Mouse (Mus musculus): ENCODE measurements around the gene Tigd3.
"Not testable (repeated sequence)": the region's sequence is repeated elsewhere in the genome, so short reads cannot be mapped to it uniquely, and the experiment has no call there.

Gene Tigd3

DNA sequence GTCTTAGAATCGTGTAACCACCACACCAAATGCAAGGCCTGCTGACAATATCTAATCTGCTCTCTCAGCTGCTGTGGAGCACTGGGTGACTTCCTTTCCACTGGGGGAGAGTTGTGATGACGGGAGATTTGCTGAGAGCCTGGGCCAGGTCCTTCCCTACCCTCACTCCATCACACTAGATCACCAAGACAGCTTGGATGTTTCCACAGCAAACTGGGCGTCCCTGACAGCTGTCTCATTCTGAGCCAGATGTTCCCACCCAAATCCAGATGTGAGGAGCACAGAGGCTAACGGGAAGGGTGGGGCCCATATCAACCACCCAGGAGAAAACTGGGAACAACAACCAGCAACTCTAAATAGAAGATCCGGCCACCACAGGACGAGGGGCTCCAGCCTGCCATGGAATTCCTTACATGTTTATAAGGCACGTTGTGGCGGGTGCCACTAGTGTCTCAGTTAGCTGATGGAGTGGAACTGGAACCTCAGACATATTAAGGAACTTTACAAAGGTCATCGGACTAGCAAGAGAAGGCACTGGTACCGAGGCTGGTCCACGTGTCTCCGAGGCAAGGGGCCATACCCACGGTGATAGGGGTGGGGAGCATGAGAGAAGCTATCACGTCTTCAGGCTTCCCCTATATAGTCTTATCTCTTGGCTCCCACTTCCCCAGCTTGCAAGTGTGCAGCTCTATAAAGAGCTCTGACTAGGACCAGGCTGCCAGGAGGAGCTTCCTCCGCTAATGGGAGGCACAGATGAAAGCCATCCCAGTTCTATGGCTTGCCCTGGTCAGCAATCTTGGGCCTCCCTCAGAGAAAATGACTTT lies 28.4 kb upstream of the Tigd3 start:
- no peak for DNase-seq (ENCODE audit: extremely low read depth, insufficient read length, low spot score)

GRCm38 (mm10) chr19:5921715-5922114 lies 27.8 kb upstream of the Tigd3 start:
- DNase-seq (ENCODE audit: extremely low read depth, insufficient read length, low spot score) = no peak

- DNase-seq (ENCODE audit: extremely low read depth, insufficient read length, low spot score) = no peak
Observed at GRCm38 (mm10) chr19:5913007-5913719, 19.2 kb upstream of the Tigd3 start, which contains the start of gene Dpf2. Gene Dpf2, minus strand, starts transcription at chr19:5913010.

DNA sequence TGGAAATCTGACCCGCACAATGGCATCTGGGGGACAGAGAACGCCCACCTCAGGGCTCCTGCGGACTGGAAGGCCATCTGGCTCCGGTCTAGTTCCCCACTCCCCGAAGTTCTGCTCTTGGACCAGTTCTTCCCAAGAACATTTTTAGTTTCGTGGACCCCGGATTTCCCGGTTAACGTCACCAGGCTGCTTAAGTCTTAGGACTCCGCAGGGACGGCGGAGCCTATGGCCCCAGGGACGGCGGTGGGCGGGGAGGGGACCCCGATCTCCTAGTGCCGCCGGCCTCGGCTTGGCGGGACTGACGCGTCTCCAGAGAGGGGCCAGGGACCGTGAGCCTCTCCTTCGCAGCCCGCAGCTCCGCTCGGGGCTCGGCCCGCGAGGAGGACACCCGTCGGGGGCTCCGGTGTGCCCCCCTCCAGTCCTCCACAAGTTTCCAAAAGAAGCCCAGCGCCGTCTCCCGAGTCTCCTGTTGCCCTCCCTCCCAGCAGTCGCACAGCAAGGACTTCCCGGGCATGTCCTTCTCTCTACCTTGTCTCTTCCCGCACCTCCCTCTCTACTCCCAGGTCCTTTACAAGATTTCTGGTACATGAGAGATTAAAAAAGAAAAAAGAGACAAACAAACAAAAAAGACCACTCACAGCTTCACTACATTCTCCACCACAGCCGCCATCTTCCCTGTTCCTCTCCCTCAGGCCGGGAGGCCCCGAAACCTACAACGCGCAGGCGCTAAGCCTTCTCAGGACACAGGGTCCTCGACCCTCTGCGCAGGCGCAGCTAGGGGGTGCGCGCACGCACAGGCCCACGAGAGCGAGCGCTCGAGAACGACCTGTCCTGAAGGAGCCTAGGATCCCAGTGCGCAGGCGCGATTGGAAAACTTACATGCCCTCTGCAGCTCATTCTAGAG lies 18.4 kb upstream of the Tigd3 start:
- peak; percentile 99 for DNase-seq (ENCODE audit: extremely low read depth, insufficient read length, low spot score)

- DNase-seq (ENCODE audit: extremely low read depth, insufficient read length, low spot score) = no peak
Observed at GRCm38 (mm10) chr19:5911430-5912102, 17.6 kb upstream of the Tigd3 start.

GRCm38 (mm10) chr19:5910221-5910620 lies 16.3 kb upstream of the Tigd3 start:
- no peak for DNase-seq (ENCODE audit: extremely low read depth, insufficient read length, low spot score)

DNA sequence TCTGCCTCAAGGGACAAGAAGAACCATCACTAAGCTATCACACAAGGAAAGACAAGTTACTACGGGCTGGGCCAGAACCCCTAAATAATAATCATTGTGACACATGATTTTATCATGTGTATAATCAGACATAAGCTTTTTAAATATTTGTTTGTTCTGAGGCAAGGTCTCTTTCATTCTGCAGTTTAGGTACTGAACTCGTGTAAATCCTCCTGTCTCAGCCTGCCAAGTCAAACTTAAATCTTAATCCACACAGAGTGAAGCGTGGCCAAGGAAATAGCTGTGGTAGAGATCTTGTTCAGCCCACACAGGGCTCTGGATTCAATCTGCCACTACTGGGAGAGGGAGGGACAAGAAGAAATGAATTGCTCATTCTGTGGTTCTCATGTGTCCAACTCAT lies 13.3 kb upstream of the Tigd3 start:
- no peak for DNase-seq (ENCODE audit: extremely low read depth, insufficient read length, low spot score)

DNA sequence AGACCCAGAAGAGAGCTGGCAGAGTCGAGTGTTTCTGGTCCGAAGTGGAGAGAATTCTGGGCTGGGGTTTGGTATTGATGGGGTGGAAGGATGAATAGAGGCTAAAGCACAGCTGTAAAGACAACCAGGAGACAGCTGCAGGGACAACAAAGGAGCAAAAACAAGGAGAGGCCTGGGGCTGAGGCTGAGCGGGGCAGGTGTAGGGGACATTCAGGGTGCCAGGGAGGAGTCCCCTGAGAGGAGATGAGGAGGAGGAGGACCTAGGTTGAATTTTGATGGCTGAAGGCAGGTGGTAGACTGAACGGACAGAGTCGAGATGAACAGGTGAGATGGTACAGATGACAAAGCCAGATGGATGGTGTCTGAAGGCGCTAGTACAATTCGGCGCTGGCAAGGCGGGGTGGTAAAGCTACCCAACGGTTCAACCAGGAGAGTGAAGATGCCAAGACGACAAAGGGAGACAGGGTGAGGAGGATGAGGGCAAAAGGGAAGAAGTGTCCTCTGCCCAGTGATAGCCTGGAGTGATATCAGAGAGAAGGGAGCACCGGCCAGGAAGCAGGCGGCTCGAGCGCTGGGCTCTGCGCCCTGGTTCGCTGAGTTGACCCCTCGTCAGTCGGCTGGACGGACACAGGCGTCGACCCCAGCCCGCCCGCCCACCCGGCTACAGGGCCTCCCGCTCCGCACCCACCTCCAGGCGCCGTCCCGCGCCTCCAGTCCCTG lies 507 bp downstream of the Tigd3 start:
- DNase-seq (ENCODE audit: extremely low read depth, insufficient read length, low spot score) = no peak

GRCm38 (mm10) chr19:5892735-5893134 lies 1.2 kb downstream of the Tigd3 start:
- DNase-seq (ENCODE audit: extremely low read depth, insufficient read length, low spot score) = no peak

DNA sequence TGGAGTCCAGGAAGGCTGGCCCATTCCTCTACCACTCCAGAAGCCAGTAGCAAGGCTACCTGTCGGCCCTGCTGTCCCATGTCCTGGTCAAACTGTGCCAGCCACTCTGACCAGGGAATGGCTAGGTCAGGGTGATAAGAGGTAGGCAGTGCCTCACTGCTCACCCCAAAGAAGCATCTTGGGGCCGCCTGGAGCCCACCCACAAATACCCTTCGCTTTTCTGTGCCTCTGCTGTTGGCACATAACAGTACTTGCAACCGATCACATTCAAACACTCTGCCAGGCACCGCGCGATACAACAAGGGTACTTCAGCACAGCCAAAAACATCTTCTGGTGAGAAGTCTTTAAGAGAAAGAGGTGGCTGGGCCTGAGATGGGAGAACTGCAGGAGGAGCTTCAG lies 1.7 kb downstream of the Tigd3 start:
- no peak for DNase-seq (ENCODE audit: extremely low read depth, insufficient read length, low spot score)

DNA sequence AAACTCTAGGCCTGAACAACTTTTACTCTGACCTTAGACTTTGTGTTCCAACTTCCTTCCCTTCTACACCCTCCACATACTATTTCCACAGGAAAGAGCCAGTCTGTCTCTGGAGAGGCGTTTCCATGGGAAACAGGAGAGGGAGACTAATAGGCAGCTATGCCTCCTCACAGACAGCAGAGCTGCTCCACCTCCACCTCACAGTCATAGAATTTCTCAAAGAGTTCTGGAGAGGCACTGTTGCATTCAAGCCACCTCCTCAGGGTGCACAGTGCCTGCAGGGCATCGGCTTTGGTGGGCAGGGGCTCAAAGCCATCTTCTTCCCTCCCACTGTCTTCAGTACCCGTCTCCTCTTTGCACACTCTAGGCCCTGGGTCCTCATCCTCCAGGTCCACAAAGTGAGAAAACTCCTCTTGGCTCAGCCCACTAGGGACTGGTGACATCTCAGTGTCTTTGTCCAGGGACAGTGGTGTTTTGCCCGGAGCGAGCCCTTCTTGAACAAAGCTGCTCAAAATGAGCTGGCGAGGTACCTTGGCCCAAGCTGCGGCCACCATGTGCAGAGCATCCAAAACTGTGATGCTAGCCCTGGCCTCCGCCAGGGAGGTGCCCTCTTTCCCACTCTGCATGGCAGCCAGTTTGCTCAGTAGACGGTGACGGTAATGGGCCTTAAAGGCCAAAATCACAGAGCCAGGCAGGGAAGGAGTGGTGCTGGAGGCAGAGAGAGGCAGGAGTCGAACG lies 2.3 kb downstream of the Tigd3 start:
- DNase-seq (ENCODE audit: extremely low read depth, insufficient read length, low spot score) = no peak

DNA sequence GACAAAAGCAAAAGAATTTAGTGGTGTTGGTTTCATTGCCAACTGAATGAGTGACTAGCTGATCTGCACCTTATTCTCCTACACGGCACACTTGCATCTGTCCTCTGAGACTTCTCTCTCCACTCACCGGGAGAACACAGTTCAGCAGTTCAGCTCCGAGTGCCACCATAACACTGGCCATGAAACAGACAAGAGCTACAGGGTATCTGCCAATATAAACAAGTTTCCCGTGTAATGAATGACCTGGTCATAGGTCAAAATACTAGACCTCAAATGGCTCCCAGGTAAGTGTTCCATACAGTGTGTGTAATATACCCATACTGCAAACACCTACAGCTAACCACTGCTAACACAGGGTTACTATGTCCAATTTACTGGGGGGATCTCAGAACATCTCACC lies 4.7 kb downstream of the Tigd3 start:
- no peak for DNase-seq (ENCODE audit: extremely low read depth, insufficient read length, low spot score)

DNA sequence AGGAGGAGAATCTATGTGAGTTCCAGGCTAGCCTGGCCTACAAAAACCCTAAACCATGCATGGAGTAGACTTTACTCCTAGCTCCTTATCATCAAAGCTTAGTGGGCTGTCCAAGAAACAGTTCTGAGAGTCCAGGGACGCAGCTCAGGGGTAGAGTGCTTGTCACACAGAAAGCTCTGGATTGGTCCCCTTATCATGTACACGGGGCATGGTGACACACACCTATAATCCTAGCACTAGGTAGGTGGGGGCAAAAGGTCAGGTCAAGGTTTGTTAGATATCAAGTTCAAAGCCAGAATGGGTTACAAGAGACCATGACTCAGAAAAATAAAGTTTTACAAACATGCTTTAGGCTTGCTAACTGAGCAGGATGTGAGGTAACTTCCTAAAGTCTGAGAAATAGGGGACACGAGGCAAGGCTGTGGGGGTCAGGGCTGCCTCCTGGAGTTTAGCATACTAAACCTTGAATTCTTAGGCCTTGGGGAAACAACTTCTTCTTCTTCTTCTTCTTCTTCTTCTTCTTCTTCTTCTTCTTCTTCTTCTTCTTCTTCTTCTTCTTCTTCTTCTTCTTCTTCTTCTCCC lies 6.6 kb downstream of the Tigd3 start:
- no peak for DNase-seq (ENCODE audit: extremely low read depth, insufficient read length, low spot score)

DNA sequence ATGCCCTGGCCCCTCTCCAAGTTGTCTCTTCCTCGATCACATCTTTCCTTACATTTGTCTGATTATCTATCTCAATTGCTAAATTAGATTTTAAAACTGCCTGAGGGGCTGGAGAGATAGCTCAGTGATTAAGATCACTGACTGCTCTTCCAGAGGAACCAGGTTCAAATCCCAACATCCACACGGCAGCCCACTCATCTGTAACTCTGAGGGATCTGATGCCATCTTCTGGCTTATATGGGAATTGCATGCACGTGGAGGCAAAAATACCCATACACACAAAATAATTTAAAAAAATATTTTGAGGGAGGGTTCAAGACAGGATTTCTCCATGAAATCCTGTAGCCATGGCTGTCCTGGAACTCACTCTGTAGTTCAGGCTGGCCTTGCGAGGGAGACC lies 8.1 kb downstream of the Tigd3 start:
- no peak for DNase-seq (ENCODE audit: extremely low read depth, insufficient read length, low spot score)

- DNase-seq (ENCODE audit: extremely low read depth, insufficient read length, low spot score) = no peak
Observed at GRCm38 (mm10) chr19:5883935-5884334, 10.0 kb downstream of the Tigd3 start.

GRCm38 (mm10) chr19:5882079-5882478 lies 11.9 kb downstream of the Tigd3 start:
- DNase-seq (ENCODE audit: extremely low read depth, insufficient read length, low spot score) = not testable (repeated sequence)

- DNase-seq (ENCODE audit: extremely low read depth, insufficient read length, low spot score) = no peak
Observed at GRCm38 (mm10) chr19:5881155-5881554, 12.8 kb downstream of the Tigd3 start.

- no peak for DNase-seq (ENCODE audit: extremely low read depth, insufficient read length, low spot score)
Observed at GRCm38 (mm10) chr19:5879735-5880134, 14.2 kb downstream of the Tigd3 start.

DNA sequence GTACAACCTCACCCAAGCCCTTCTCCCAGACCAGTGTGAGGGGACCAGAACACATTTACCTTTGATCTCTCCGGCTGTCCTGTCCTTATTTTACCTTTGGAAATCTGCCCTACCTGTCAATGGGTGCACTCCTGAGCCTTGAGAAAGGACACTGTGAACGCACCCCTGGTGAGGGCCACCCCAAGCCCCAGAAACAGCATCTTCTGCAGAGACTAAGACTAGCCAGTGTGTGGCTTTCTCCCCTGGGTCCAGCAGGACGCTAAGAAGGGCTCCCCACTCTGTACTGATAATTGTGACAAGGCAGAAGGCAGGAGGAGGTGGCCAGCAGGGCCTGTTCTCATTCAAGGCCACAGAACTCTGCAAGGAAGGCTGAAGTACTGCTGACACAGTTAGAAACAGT lies 15.0 kb downstream of the Tigd3 start:
- DNase-seq (ENCODE audit: extremely low read depth, insufficient read length, low spot score) = no peak

Measured in 3134 (cell line).